Mouse (Mus musculus) embryonic facial prominence, embryonic 15.5 days (tissue): ENCODE measurements around the gene Cant1. TPM values are rescaled to one million over a fixed set of nuclear protein-coding genes. Genes with fewer than 3 reads are reported as not detected.

Experiments used
- ATAC-seq: fragments of 200-750 bp; cut with Nextera tagmentation; 2 replicates; pipeline ENCODE4 v1.8.0; 2017; ENCODE audit warnings: low read depth, moderate TSS enrichment; ENCODE audit not compliant: insufficient number of reproducible peaks, low FRiP score, low TSS enrichment
- H3K27ac ChIP-seq: fragments of 300-500 bp; sonication (generic); replicated peaks from 2 replicates; pipeline ENCODE4 v1.5.1; 2015; ENCODE audit warnings: mild to moderate bottlenecking, inconsistent platforms
- H3K27me3 ChIP-seq: fragments of 300-500 bp; sonication (generic); 2 replicates; pipeline ENCODE4 v1.6.1; 2015; ENCODE audit warnings: inconsistent platforms
- H3K36me3 ChIP-seq: fragments of 300-500 bp; sonication (generic); 2 replicates; pipeline ENCODE4 v1.6.1; 2015; ENCODE audit warnings: mild to moderate bottlenecking, inconsistent platforms
- H3K4me1 ChIP-seq: fragments of 300-500 bp; sonication (generic); 2 replicates; pipeline ENCODE4 v1.6.1; 2015; ENCODE audit warnings: inconsistent platforms
- H3K4me2 ChIP-seq: fragments of 300-500 bp; sonication (generic); replicated peaks from 2 replicates; pipeline ENCODE4 v1.6.1; 2015; ENCODE audit warnings: mild to moderate bottlenecking, inconsistent platforms
- H3K4me3 ChIP-seq: fragments of 300-500 bp; sonication (generic); replicated peaks from 2 replicates; pipeline ENCODE4 v1.5.1; 2015; ENCODE audit warnings: mild to moderate bottlenecking, inconsistent platforms
- H3K9ac ChIP-seq: fragments of 300-500 bp; sonication (generic); 2 replicates; pipeline ENCODE4 v1.6.1; 2015; ENCODE audit warnings: inconsistent platforms
- H3K9me3 ChIP-seq: fragments of 300-500 bp; sonication (generic); replicated peaks from 2 replicates; pipeline ENCODE4 v1.6.1; 2016; ENCODE audit warnings: inconsistent platforms
- WGBS: fragments of 180-500 bp; shearing (Covaris S2); methylation state at CpG from one replicate; pipeline ENCODE4 v1.1.7; 2015; 5-methylcytosine and 5-hydroxymethylcytosine counted together
- polyA plus RNA-seq: library from polyadenylated mRNA; unstranded; fragments of >200 nt; fragmentation: Nextera tagmentation; extraction: Ambion mirVana; gene quantifications from 2 replicates; pipeline ENCODE4 v1.2.1, GENCODE M21; 2015

Cant1 gene
- polyA plus RNA-seq, 1 experiment from 2014 or later, result 38.0 TPM

GRCm38 (mm10) chr11:118416046-118416445 lies 2.8 kb downstream of the Cant1 start:
- Histone ChIP-seq H3K36me3 (peaks cover 31% of the 10 kb centered on the region), H3K27me3 (no peaks in the 10 kb centered on the region), H3K9me3 (no peaks in the 10 kb centered on the region), H3K4me3 (no peak overlapping the region), H3K4me1 (peaks cover 37% of the 10 kb centered on the region), H3K27ac (no peak overlapping the region), H3K4me2 (no peak overlapping the region), H3K9ac (no peak overlapping the region)
- WGBS, result 69% methylated on average over 7 of the region's 7 CpGs
- no peak for ATAC-seq

- Histone ChIP-seq H3K9ac (no peak overlapping the region), H3K4me2 (no peak overlapping the region), H3K27me3 (no peaks in the 10 kb centered on the region), H3K9me3 (no peaks in the 10 kb centered on the region), H3K4me1 (peaks cover 37% of the 10 kb centered on the region), H3K27ac (no peak overlapping the region), H3K36me3 (peaks cover 35% of the 10 kb centered on the region), H3K4me3 (no peak overlapping the region)
- ATAC-seq, result no peak
- WGBS, result 84% methylated on average over 6 of the region's 6 CpGs
Observed at GRCm38 (mm10) chr11:118415630-118416029, 3.3 kb downstream of the Cant1 start.

DNA sequence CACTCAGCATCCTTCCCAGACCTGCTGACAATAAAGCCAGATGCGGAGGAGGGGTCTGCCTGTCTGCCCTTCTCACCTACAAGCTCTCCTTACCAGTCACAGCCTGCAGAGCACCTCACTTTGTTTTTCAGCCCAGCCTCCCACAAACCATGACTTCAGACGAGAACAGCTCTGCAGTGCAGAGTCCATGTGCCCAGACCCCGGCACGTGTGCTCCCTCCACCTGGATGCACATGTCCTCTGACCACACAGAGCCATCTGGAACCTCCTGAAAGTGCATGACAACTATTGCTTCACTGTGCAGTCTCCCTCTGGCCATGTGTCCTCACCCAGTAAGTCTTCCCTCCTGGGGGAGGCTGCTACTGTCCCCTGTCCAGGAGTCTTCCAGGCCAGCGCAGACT lies 4.6 kb downstream of the Cant1 start:
- no peak for ATAC-seq
- H3K4me3 ChIP-seq, result no peak overlapping the region
- H3K4me2 ChIP-seq, result no peak overlapping the region
- H3K4me1 ChIP-seq, result peaks cover 31% of the 10 kb centered on the region
- no peak overlapping the region for H3K27ac ChIP-seq
- WGBS, result 86% methylated on average over 5 of the region's 5 CpGs
- no peaks in the 10 kb centered on the region for H3K27me3 ChIP-seq
- no peak overlapping the region for H3K9ac ChIP-seq
- no peaks in the 10 kb centered on the region for H3K9me3 ChIP-seq
- peaks cover 48% of the 10 kb centered on the region for H3K36me3 ChIP-seq

- Histone ChIP-seq H3K9ac (no peak overlapping the region), H3K27ac (no peak overlapping the region), H3K4me3 (no peak overlapping the region), H3K27me3 (no peaks in the 10 kb centered on the region), H3K4me1 (peaks cover 26% of the 10 kb centered on the region), H3K36me3 (peaks cover 58% of the 10 kb centered on the region), H3K9me3 (no peaks in the 10 kb centered on the region), H3K4me2 (no peak overlapping the region)
- ATAC-seq, result no peak
- WGBS, result 77% methylated on average over 4 of the region's 4 CpGs
Observed at GRCm38 (mm10) chr11:118413055-118413454, 5.8 kb downstream of the Cant1 start.

- H3K4me3 ChIP-seq, result no peak overlapping the region
- peaks cover 21% of the 10 kb centered on the region for H3K4me1 ChIP-seq
- H3K27ac ChIP-seq, result no peak overlapping the region
- H3K9me3 ChIP-seq, result no peaks in the 10 kb centered on the region
- H3K27me3 ChIP-seq, result no peaks in the 10 kb centered on the region
- no peak overlapping the region for H3K9ac ChIP-seq
- H3K36me3 ChIP-seq, result peaks cover 62% of the 10 kb centered on the region
- WGBS, result 74% methylated on average over 2 of the region's 2 CpGs
- no peak for ATAC-seq
- H3K4me2 ChIP-seq, result no peak overlapping the region
Observed at GRCm38 (mm10) chr11:118412601-118413000, 6.3 kb downstream of the Cant1 start.

DNA sequence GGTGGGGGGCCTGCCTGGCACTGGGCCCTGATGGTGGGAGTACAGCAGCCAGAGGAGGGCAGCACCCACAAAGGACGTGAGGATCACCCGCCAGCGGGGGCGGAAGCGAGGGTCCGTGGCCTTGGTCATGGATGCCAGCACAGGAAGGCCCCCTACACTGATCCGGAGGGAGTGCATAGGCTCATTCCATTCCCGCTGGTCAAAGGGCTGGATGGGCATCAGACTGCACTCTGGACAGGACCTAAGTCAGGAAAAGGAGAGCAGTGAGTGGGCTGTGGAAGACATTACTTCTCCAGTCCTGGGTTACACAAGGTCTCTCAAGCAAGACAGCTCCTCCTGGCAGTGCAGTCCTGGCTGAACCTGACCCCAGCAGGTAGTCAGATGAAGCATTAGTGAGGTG lies 7.6 kb downstream of the Cant1 start:
- H3K4me3 ChIP-seq, result no peak overlapping the region
- H3K36me3 ChIP-seq, result peaks cover 71% of the 10 kb centered on the region
- no peak overlapping the region for H3K4me2 ChIP-seq
- WGBS, result 88% methylated on average over 8 of the region's 8 CpGs
- no peaks in the 10 kb centered on the region for H3K27me3 ChIP-seq
- 0 out of 2 replicates have a peak, but pooled peaks cover 9% of the 10 kb centered on the region for H3K4me1 ChIP-seq
- H3K9ac ChIP-seq, result no peak overlapping the region
- no peak for ATAC-seq
- no peaks in the 10 kb centered on the region for H3K9me3 ChIP-seq
- H3K27ac ChIP-seq, result no peak overlapping the region

DNA sequence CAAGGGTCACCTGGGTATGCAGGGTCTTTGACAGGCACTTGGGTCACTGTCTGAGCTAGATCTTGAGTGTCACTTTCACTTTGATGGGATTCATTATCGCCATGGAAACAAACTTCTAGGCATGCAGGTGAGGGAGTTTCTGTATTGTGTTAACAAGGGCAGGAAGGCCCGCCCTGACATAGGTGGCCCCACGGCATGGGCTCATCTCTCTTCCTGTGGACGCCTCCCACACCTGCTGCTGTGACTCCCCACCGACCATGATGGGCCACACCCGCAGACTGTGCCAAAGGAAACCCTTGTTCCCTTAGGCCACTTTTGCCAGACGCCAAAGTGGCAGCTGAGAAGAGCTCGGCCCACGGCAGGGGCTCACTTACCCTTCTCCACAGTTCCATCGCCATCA lies 8.4 kb downstream of the Cant1 start:
- Histone ChIP-seq H3K9ac (no peak overlapping the region), H3K9me3 (no peaks in the 10 kb centered on the region), H3K4me3 (no peak overlapping the region), H3K4me2 (no peak overlapping the region), H3K27ac (no peak overlapping the region), H3K27me3 (no peaks in the 10 kb centered on the region), H3K4me1 (0 out of 2 replicates have a peak, but pooled peaks cover 8% of the 10 kb centered on the region), H3K36me3 (peaks cover 68% of the 10 kb centered on the region)
- WGBS, result 92% methylated on average over 10 of the region's 10 CpGs
- ATAC-seq, result no peak

GRCm38 (mm10) chr11:118410073-118410444 lies 8.8 kb downstream of the Cant1 start:
- no peak for ATAC-seq
- Histone ChIP-seq H3K9ac (no peak overlapping the region), H3K4me1 (0 out of 2 replicates have a peak, but pooled peaks cover 8% of the 10 kb centered on the region), H3K27me3 (no peaks in the 10 kb centered on the region), H3K36me3 (peaks cover 65% of the 10 kb centered on the region), H3K4me3 (no peak overlapping the region), H3K27ac (no peak overlapping the region), H3K4me2 (no peak overlapping the region), H3K9me3 (no peaks in the 10 kb centered on the region)
- WGBS, result 79% methylated on average over 1 of the region's 1 CpGs

- no peak for ATAC-seq
- WGBS, result 82% methylated on average over 12 of the region's 12 CpGs
- no peaks in the 10 kb centered on the region for H3K27me3 ChIP-seq
- H3K9ac ChIP-seq, result no peak overlapping the region
- H3K9me3 ChIP-seq, result no peaks in the 10 kb centered on the region
- H3K4me2 ChIP-seq, result no peak overlapping the region
- 0 out of 2 replicates have a peak, but pooled peaks cover 8% of the 10 kb centered on the region for H3K4me1 ChIP-seq
- peaks cover 60% of the 10 kb centered on the region for H3K36me3 ChIP-seq
- H3K4me3 ChIP-seq, result no peak overlapping the region
- H3K27ac ChIP-seq, result no peak overlapping the region
Observed at GRCm38 (mm10) chr11:118409106-118410072, 9.5 kb downstream of the Cant1 start.

DNA sequence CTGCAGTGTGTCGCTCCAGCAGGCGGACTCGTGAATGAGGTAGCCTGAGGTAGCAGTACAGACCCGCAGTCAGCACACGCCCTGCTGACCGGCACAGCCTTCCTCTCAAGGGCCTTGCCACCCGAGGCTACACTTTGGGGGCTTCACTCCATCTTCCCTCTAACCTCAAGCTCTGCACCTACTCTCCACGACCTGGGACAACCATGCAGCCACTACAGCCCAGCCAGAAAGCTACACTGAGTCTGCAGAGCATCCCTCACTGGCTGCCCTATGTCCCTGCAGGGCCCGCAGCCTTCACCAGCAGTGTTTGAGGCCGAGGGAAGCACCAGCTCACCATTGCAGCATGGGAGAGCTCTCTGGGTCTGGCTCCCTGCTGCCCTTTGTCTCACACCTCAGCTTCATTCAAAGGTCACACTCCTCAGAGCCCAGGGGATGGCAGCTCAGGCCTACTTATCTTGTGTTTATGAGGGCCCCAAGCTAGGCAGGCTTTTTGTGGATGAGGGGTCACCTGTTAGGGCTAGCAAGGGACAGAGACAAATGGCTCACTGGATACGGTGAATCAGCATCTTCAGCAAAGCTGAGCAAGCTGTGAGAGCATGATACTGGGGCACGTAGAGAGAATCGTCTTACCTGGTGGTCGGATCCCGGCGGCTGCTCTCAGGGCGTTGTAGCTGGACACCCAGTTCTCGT lies 10.7 kb downstream of the Cant1 start:
- 90% methylated on average over 18 of the region's 18 CpGs for WGBS
- Histone ChIP-seq H3K36me3 (peaks cover 53% of the 10 kb centered on the region), H3K4me3 (no peak overlapping the region), H3K4me1 (0 out of 2 replicates have a peak, but pooled peaks cover 4% of the 10 kb centered on the region), H3K27me3 (no peaks in the 10 kb centered on the region), H3K4me2 (no peak overlapping the region), H3K9ac (no peak overlapping the region), H3K9me3 (no peaks in the 10 kb centered on the region), H3K27ac (no peak overlapping the region)
- ATAC-seq, result no peak

GRCm38 (mm10) chr11:118407318-118407910 lies 11.5 kb downstream of the Cant1 start:
- no peaks in the 10 kb centered on the region for H3K9me3 ChIP-seq
- H3K27me3 ChIP-seq, result no peaks in the 10 kb centered on the region
- 83% methylated on average over 23 of the region's 23 CpGs for WGBS
- peaks cover 53% of the 10 kb centered on the region for H3K36me3 ChIP-seq
- H3K9ac ChIP-seq, result no peak overlapping the region
- no peaks in the 10 kb centered on the region for H3K4me1 ChIP-seq
- ATAC-seq, result no peak
- no peak overlapping the region for H3K27ac ChIP-seq
- H3K4me2 ChIP-seq, result no peak overlapping the region
- no peak overlapping the region for H3K4me3 ChIP-seq
